Mouse (Mus musculus) MN1 (cell line): ENCODE results near the gene Izumo1.
"Not testable (repeated sequence)": the region's sequence is repeated elsewhere in the genome, so short reads cannot be mapped to it uniquely, and the experiment has no call there.

Source experiments
- DNase-seq: peaks from one replicate; pipeline ENCODE4 v3.0.0-alpha.2; 2016; ENCODE audit warnings: low spot score

The Izumo1 gene

GRCm38 (mm10) chr7:45642503-45643255, 21.1 kb downstream of the Izumo1 start:
- DNase-seq, result peak; percentile 7

- peak; percentile 88 for DNase-seq
Observed at GRCm38 (mm10) chr7:45643441-45644178, 22.0 kb downstream of the Izumo1 start.

GRCm38 (mm10) chr7:45644183-45644582, 22.6 kb downstream of the Izumo1 start:
- no peak for DNase-seq

- DNase-seq, result no peak
Observed at GRCm38 (mm10) chr7:45644872-45645590, 23.4 kb downstream of the Izumo1 start.

GRCm38 (mm10) chr7:45645591-45645971, 24.0 kb downstream of the Izumo1 start:
- DNase-seq, result no peak

- DNase-seq, result no peak
Observed at GRCm38 (mm10) chr7:45646671-45647070, 25.1 kb downstream of the Izumo1 start.

- DNase-seq, result no peak
Observed at GRCm38 (mm10) chr7:45649351-45649750, 27.7 kb downstream of the Izumo1 start.

- not testable (repeated sequence) for DNase-seq
Observed at GRCm38 (mm10) chr7:45650484-45650883, 28.9 kb downstream of the Izumo1 start.

GRCm38 (mm10) chr7:45654424-45655047, 32.9 kb downstream of the Izumo1 start:
- DNase-seq, result no peak

- no peak for DNase-seq
Observed at GRCm38 (mm10) chr7:45660746-45661478, 39.3 kb downstream of the Izumo1 start.

GRCm38 (mm10) chr7:45661702-45662101, 40.1 kb downstream of the Izumo1 start:
- DNase-seq, result not testable (repeated sequence)

GRCm38 (mm10) chr7:45665303-45666138, 43.9 kb downstream of the Izumo1 start:
- DNase-seq, result no peak

GRCm38 (mm10) chr7:45666161-45666560, 44.5 kb downstream of the Izumo1 start, which contains the start of gene Fut2:
Gene Fut2, minus strand, starts transcription at chr7:45666394.
- no peak for DNase-seq

GRCm38 (mm10) chr7:45667761-45668160, 46.1 kb downstream of the Izumo1 start:
- no peak for DNase-seq

- DNase-seq, result no peak
Observed at GRCm38 (mm10) chr7:45668921-45669320, 47.3 kb downstream of the Izumo1 start.

GRCm38 (mm10) chr7:45677627-45678295, 56.1 kb downstream of the Izumo1 start:
- DNase-seq, result no peak
